Mouse (Mus musculus): ENCODE measurements around the gene Dgkk.
A peak's percentile ranks its signal among the peaks of the same experiment; 100 is the strongest.
"Not testable (repeated sequence)": the region's sequence is repeated elsewhere in the genome, so short reads cannot be mapped to it uniquely, and the experiment has no call there.

Dgkk gene

DNA sequence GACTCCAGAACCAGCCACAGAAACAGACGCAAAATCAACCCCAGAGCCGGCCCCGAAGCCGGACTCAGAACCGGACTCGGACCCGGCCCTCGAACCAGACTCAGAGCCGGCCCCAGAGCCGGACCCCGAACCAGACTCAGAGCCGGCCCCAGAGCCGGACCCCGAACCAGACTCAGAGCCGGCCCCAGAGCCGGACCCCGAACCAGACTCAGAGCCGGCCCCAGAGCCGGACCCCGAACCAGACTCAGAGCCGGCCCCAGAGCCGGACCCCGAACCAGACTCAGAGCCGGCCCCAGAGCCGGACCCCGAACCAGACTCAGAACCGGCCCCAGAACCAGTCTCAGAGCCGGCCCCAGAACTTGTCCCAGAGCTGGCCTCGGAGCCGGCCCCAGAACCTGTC, at the start of gene Dgkk:
Dgkk (plus strand) TSS at position 301 of the 400 bp plus-strand sequence.
- DNase-seq (ENCODE audit: low spot score): not testable (repeated sequence)

DNA sequence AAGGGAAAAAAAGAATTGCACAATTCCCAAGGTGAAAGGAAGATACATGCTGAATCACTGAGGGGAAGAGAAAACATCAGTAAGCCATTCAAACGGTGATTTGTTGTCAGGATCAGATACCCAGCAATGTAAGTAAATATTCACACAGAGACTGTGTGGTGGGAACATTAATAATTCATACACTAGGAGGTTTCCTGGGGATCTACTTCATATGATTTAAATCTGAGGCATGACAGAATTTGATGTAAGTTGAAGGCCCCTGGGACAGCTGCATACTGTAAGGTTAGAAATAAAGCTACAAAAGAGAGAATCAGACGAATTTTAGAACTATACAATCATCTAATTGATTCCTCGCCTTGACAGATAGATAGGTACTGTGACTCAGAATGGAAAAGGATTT, 45.1 kb upstream of the Dgkk start:
- no peak for DNase-seq (ENCODE audit: low spot score)

DNA sequence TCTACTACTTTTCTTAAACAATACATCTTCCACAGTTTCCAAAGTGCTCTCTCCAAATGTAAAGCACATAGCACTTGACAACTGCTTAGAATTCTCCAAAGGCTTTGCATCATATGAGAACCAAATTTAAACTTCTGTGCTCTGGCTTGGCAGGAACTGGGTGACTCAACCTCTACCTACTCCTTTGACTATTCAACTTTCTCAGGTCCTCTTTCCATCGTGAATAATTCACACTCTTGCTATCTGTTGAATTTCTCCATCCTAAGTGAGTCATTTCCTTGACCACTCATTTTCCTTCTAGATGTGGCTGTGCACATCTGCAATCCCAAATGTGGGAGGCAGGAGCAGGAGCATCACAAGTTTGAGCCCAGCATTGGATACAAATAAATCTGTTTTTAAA, 28.4 kb upstream of the Dgkk start:
- no peak for DNase-seq (ENCODE audit: low spot score)

DNA sequence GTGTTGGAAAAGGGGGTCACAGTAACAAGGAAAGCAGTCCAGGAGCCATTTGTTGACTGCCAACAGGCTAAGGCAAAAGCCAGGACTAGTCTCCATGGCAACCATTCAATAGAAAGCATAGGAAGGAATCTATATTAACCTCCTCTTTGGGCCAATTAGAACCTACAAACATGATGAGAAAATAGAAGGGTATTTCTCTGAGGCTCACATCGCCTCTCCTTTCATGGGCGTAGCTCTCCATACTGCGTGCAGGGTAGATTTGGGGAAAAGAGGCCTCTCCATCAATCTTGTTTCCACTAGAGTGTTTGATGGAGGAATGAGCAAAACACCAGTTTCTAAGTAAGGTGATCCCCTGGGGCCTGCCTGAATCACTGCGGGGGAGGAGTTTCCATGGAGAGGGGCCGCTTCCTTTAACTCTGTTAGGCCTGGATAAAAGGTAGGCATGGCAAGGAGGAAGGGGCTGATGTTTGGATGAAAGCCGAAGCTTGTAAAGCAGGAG, 27.5 kb upstream of the Dgkk start:
- DNase-seq (ENCODE audit: low spot score): no peak

DNA sequence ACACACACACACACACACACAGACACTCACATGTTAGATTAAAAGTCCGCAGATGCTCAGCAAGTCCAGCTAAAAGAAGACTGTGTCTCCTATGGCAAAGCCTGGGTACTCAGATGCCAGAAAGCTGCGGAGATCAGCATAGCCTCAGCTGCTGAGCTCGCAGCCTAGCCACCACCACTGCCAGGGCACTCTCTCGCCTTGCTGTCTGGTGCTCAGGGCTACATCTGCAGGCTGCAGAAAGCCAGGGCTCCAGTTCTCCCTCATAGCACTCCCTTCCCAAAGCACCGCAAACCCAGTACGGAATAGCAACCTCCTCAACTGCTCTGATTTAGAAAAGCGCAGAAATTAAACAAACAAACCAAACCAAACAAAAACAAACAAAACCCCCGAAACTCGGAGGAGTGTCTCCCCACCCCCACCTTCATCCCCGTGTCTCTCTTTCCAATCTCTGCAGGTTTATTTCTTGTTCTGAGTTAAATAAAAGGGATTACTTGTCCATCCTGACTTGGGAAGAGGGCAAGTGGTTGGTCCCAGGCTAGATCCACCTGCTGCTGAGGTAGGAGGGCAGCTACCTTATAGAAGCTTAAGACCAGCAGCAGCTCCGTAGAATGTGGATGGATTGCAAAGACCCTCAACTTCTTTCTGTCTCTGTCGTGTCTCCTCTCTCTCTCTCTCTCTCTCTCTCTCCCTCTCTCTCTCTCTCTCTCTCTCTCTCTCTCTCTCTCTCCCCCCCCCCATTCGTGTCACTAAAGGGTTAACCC, 1.4 kb upstream of the Dgkk start:
- no peak for DNase-seq (ENCODE audit: low spot score)

DNA sequence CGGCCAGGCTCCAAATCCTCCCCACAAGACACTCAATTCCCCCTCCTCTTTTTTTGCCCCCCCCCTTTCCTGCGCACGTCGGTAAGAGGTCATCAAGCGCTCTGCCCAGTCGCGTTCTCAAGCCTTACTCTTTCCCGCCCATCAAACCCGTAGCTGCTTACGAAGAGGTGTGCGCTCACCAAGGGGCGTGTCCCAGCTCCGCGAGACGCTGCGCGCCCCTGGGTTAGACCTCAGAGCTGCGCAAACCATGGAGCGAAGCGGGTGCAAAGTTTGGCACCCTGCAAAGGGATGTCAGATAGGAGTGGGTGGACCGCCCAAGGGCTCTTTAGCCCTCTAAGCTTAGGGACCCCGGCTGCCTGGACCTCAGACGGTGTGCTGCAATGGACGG, 862 bp upstream of the Dgkk start:
- peak; percentile 4 for DNase-seq (ENCODE audit: low spot score)

DNA sequence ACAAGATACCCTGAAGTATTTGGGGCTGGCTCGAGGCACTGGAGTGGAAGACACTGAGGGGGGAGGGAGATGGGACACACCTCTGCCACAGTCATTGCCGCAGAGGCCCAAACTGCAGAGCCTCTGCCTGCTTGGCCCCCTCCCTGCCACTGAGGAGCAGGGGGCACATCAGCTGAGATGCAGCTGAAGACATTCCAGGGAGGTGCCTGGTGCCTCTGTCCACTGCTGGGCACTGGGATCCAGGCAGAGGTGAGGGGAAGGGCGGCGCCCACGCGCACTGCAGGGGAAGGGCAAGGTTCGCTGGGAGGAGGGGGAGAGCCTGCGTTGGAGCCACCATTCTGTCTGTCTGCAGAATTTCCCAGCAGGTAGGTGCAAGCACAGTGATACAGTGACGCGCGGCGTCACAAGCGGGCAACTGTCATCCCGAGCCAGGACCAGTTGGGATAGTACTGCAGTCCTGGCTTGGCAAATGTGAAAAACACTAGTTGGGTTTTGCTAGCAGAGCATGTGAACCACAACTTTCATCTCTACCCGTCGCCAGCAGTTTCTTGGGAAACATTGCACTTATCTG, 948 bp downstream of the Dgkk start:
- no peak for DNase-seq (ENCODE audit: low spot score)

DNA sequence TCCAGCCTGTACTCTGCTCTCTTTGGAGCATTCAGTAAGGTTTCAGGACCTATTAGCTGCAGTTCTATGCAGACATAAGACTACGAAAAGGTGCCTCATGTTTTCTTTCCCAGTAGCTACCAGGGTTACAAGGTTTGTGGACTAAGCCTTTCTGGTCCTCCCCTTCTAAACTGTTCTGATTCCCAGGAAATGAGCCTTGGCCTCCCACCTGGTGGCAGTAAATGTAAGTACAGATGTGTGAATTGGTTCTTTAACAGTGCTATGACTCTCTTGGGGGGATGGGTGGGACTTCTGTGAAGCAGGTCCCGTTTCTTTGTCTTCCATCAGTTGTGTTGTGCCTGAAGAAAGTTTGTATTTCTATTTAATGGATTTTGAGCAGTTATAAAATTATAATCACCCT, 53.4 kb downstream of the Dgkk start:
- DNase-seq (ENCODE audit: low spot score): no peak

DNA sequence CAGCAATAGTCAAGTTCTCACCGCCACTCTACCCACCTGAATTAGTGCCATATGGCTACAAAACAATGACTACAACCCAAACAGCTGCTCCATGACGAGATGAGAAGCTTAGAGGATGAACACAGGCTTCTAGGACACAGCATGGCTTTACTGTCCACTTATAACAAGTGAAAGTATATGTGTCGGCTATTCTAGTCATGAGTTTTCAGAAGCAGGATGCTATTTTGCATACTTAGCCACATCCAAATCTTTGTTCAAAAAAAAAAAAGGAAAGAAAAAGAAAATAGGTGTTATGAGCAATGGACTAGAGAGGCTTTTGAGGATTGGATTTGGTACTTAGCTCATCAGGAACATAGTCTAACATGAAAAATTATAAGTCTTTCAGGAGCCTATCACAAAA, 74.4 kb downstream of the Dgkk start:
- no peak for DNase-seq (ENCODE audit: low spot score)

DNA sequence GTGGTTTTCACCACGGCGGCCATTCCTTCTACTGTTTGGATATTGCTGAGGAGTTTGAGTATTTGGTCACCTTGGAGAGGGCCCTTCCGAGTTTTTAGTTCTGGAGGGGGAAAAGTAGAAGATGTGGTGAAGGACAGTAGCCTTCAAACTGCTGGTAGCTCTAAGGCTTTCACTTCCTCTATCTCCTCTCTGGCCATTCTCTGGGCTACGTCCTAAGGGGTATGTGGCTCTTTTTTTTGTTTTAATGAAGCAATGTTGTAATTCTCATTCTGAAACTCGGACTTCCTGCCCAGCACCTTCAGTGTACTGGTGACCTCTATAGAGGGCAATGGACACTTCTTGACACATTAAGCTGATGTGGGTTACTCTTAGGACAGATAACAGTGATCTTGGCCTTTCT, 75.0 kb downstream of the Dgkk start:
- no peak for DNase-seq (ENCODE audit: low spot score)

DNA sequence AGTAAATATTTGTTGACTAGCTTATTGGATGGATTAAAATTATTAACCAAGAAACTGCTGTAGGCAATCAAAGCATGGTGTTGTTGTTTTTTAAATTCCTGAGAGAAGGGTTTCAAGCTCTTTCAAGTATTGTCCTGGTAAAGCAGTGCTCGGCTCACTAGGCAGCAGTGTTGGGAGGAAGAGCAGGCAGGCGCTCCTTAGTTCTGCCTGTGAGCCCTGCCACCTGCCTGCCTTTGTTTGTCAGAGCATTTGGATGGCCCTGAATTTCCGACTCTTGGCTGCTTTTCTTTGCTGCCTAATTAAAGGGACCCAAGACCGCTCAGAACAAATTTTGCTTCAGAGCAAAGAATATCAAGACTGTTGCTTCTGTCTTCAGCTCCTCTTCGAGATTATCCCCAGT, 114.8 kb downstream of the Dgkk start:
- no peak for DNase-seq (ENCODE audit: low spot score)

DNA sequence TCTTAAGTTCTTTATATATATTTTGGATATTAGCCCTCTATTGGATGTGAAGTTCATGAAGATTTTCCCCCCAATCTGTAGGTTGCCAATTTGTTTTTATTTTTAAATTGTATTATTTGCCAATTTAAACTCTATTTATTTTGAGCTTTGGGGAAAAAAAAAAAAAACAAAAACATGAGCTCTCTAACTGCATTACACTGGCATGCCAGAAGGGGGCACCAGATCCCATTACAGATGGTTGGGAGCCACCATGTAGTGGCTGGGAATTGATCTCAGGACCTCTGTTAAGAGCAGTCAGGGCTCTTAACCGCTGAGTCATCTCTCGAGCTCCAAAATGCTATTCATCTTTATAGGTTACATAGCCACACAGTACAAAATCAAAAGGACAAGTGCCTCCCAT, 131.9 kb downstream of the Dgkk start:
- DNase-seq (ENCODE audit: low spot score): no peak

DNA sequence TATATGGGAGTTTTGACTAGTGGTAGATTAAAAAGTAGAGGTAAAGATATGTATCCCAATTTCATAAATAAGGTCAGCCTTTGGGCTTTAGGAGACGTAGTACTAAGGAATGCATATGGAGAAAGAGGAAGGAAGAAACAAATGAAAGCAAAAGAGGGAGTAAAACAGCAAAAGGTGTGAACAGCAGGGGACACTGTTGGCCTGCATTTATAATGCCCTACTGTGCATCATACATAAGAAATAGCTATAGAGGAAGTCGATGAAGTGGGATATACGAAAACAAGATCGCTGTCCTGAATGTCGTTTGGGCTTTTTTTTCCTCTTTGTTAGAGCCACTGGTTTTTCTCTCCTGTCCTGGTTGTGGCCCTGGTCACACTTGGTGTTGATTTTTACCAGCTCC, 143.1 kb downstream of the Dgkk start:
- DNase-seq (ENCODE audit: low spot score): no peak

DNA sequence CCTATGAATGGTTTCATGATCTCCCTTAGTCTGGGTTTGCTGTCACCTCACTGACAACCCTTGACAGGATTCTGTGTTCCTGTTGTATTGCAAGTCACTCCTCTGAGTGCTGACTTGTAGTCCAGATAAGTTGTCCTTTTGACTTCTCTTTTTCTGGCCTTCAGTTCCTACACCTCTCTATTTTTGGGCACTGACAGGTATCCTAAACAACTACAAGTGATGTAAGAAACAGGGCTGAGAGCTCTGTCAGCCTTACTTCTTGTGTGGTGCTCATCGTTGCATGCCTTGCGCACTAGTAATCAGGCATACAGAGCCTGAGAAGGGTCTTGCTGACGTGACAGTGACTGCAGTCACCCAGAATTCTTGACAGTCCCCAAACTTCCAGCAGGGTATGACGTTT, 147.1 kb downstream of the Dgkk start:
- no peak for DNase-seq (ENCODE audit: low spot score)

DNA sequence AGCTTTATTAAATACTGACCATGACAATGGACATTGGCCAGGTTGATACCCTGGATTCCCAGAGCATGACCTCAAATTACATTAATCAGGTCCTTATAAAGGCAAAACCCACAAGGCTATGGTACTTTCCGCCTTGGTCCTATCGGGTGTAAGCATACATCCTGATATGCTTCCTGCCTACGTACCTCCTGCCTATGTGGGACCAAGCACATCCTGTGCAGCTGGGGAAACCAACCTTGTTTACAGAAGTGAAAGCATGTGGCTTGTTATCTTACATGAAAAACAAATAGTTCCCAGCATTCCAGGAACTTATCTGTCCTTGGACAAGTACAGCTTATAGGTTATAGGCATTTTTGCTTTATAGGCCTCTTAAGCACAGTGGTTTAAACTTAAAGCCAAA, 189.5 kb downstream of the Dgkk start:
- DNase-seq (ENCODE audit: low spot score): no peak

DNA sequence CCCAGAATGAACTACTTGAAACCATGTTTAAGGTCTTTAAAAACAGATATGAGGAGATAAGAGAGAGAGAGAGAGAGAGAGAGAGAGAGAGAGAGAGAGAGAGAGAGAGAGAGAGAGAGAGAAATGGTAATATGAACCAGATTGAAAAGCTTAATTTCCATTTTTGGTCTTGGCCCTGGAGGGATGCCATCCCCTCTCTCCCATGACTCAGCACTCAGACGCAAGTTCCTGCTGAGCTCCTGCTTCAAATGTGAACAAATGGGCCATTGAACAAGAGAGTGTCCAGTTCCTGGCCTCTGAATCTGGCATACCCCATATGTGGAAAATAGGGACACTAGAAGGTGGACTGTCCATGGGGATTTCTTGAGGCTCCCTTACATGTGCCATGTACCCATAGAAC, 192.8 kb downstream of the Dgkk start:
- DNase-seq (ENCODE audit: low spot score): no peak

DNA sequence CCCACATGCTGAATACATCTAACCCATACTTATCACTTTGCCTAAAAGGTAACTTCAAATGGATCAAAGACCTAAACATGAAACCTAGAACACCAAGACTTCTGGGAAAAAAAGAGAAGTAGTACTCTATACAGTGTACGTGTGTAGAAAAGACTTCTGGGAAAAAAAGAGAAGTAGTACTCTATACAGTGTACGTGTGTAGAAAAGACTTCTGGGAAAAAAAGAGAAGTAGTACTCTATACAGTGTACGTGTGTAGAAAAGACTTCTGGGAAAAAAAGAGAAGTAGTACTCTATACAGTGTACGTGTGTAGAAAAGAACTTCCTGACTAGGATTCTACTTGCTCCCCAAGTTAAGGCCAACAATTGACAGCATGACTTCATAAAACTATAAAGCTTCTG, 204.8 kb downstream of the Dgkk start:
- not testable (repeated sequence) for DNase-seq (ENCODE audit: low spot score)

All from urinary bladder, postnatal 25 days (tissue).